Mouse (Mus musculus): ENCODE measurements at regions not wholly inside any gene's neighbourhood (a gene's known extent, or its start where the extent isn't known, plus 50 kb on each side); places are given as distances from the start of the nearest gene placed in this dataset.

DNA sequence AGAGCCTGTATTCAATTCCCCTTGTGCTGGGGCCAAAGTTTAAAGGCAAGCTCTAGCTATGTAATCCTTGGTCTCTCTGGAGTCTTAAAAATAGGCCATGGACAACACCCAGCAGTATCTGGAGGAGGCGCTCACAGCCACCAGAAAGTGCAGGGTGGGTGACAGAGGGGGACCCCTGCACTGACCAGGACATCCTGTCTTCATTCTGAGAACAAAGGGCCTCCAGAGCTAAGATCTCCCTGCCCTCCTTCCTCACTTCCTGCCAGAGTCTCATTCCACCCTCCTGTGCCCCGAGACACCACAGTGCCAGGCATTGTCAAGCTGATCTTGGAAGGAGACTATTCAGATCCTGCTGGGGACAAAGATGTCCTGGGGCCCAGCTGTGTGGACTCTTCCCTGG, 273.8 kb downstream of the Ajap1 start:
- H3K9me3 ChIP-seq (replicated peaks; ENCODE audit: control insufficient read depth, insufficient read depth, low read length, poor library complexity, severe bottlenecking) = no peaks in the 10 kb centered on the region
- no peaks in the 10 kb centered on the region for H3K27me3 ChIP-seq (ENCODE audit: control insufficient read depth, insufficient read depth, low read length, poor library complexity, severe bottlenecking)
- no peaks in the 10 kb centered on the region for H3K36me3 ChIP-seq (ENCODE audit: control insufficient read depth, insufficient read depth, low read length, poor library complexity, severe bottlenecking)
- no peak overlapping the region for H3K9ac ChIP-seq (ENCODE audit: low read depth, poor library complexity, severe bottlenecking)
- no peak for TF ChIP-seq CTCF (IDR thresholded peaks at IDR 0.05; ENCODE audit: low read depth, low read length)
- TF ChIP-seq EP300 (IDR thresholded peaks at IDR 0.05; ENCODE audit: insufficient read depth, low read depth, low read length) = no peak
- no peak for TF ChIP-seq POLR2A (IDR thresholded peaks at IDR 0.05; ENCODE audit: insufficient read depth, low read length)
- no peak overlapping the region for H3K27ac ChIP-seq (ENCODE audit: insufficient read depth, low read length)
- H3K4me1 ChIP-seq (ENCODE audit: control insufficient read depth, insufficient read depth, low read length) = no peaks in the 10 kb centered on the region
- no peak overlapping the region for H3K4me3 ChIP-seq (ENCODE audit: low read depth, low read length)

DNA sequence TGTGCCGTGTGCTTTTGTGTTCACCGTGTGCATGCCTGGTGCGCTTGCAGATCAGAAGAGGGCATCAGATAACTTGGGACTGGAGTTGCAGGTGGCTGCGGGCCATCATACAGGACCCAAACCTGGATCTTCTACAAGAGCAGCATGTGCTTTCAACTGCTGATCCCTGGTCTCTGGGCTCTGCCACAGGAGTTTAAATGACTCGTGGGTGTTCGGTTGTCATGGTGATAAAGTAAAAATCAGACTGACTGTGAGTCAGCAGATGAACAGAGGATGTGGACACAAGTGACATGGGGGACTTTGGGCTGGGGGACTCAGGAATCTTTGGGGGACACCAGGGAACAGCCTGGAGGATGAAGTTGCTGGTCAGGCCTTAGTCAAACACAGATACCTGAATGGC, 274.4 kb downstream of the Ajap1 start:
- Histone ChIP-seq H3K4me1 (ENCODE audit: control insufficient read depth, insufficient read depth, low read length) (no peaks in the 10 kb centered on the region), H3K9me3 (replicated peaks; ENCODE audit: control insufficient read depth, insufficient read depth, low read length, poor library complexity, severe bottlenecking) (no peaks in the 10 kb centered on the region)

GRCm38 (mm10) chr4:153207578-153208102, 275.0 kb downstream of the Ajap1 start:
- Histone ChIP-seq H3K27me3 (ENCODE audit: control insufficient read depth, insufficient read depth, low read length, poor library complexity, severe bottlenecking) (no peaks in the 10 kb centered on the region), H3K36me3 (ENCODE audit: control insufficient read depth, insufficient read depth, low read length, poor library complexity, severe bottlenecking) (no peaks in the 10 kb centered on the region), H3K27ac (ENCODE audit: insufficient read depth, low read length) (no peak overlapping the region), H3K9me3 (replicated peaks; ENCODE audit: control insufficient read depth, insufficient read depth, low read length, poor library complexity, severe bottlenecking) (no peaks in the 10 kb centered on the region), H3K9ac (ENCODE audit: low read depth, poor library complexity, severe bottlenecking) (no peak overlapping the region), H3K4me1 (ENCODE audit: control insufficient read depth, insufficient read depth, low read length) (no peaks in the 10 kb centered on the region), H3K4me3 (ENCODE audit: low read depth, low read length) (no peak overlapping the region)
- TF ChIP-seq POLR2A (IDR thresholded peaks at IDR 0.05; ENCODE audit: insufficient read depth, low read length) (no peak), EP300 (IDR thresholded peaks at IDR 0.05; ENCODE audit: insufficient read depth, low read depth, low read length) (no peak), CTCF (IDR thresholded peaks at IDR 0.05; ENCODE audit: low read depth, low read length) (no peak)

More for the DNA sequence above, 274.4 kb downstream of the Ajap1 start:
- H3K27ac ChIP-seq (ENCODE audit: insufficient read depth, low read length) = no peak overlapping the region
- no peak overlapping the region for H3K9ac ChIP-seq (ENCODE audit: low read depth, poor library complexity, severe bottlenecking)
- TF ChIP-seq CTCF (IDR thresholded peaks at IDR 0.05; ENCODE audit: low read depth, low read length) (no peak), POLR2A (IDR thresholded peaks at IDR 0.05; ENCODE audit: insufficient read depth, low read length) (no peak), EP300 (IDR thresholded peaks at IDR 0.05; ENCODE audit: insufficient read depth, low read depth, low read length) (no peak)
- no peak overlapping the region for H3K4me3 ChIP-seq (ENCODE audit: low read depth, low read length)
- no peaks in the 10 kb centered on the region for H3K27me3 ChIP-seq (ENCODE audit: control insufficient read depth, insufficient read depth, low read length, poor library complexity, severe bottlenecking)
- no peaks in the 10 kb centered on the region for H3K36me3 ChIP-seq (ENCODE audit: control insufficient read depth, insufficient read depth, low read length, poor library complexity, severe bottlenecking)

- Histone ChIP-seq H3K36me3 (ENCODE audit: control insufficient read depth, insufficient read depth, low read length, poor library complexity, severe bottlenecking) (no peaks in the 10 kb centered on the region), H3K27ac (ENCODE audit: insufficient read depth, low read length) (no peak overlapping the region), H3K4me1 (ENCODE audit: control insufficient read depth, insufficient read depth, low read length) (no peaks in the 10 kb centered on the region), H3K27me3 (ENCODE audit: control insufficient read depth, insufficient read depth, low read length, poor library complexity, severe bottlenecking) (no peaks in the 10 kb centered on the region), H3K4me3 (ENCODE audit: low read depth, low read length) (no peak overlapping the region), H3K9me3 (replicated peaks; ENCODE audit: control insufficient read depth, insufficient read depth, low read length, poor library complexity, severe bottlenecking) (no peaks in the 10 kb centered on the region), H3K9ac (ENCODE audit: low read depth, poor library complexity, severe bottlenecking) (no peak overlapping the region)
- no peak for TF ChIP-seq POLR2A (IDR thresholded peaks at IDR 0.05; ENCODE audit: insufficient read depth, low read length)
- no peak for TF ChIP-seq EP300 (IDR thresholded peaks at IDR 0.05; ENCODE audit: insufficient read depth, low read depth, low read length)
- no peak for TF ChIP-seq CTCF (IDR thresholded peaks at IDR 0.05; ENCODE audit: low read depth, low read length)
Measured at GRCm38 (mm10) chr4:153206789-153207457, 275.7 kb downstream of the Ajap1 start.

GRCm38 (mm10) chr4:153204764-153205163, 277.8 kb downstream of the Ajap1 start:
- no peak overlapping the region for H3K27ac ChIP-seq (ENCODE audit: insufficient read depth, low read length)
- no peak overlapping the region for H3K4me3 ChIP-seq (ENCODE audit: low read depth, low read length)
- H3K9me3 ChIP-seq (replicated peaks; ENCODE audit: control insufficient read depth, insufficient read depth, low read length, poor library complexity, severe bottlenecking) = no peaks in the 10 kb centered on the region
- H3K9ac ChIP-seq (ENCODE audit: low read depth, poor library complexity, severe bottlenecking) = no peak overlapping the region
- no peaks in the 10 kb centered on the region for H3K4me1 ChIP-seq (ENCODE audit: control insufficient read depth, insufficient read depth, low read length)
- H3K36me3 ChIP-seq (ENCODE audit: control insufficient read depth, insufficient read depth, low read length, poor library complexity, severe bottlenecking) = no peaks in the 10 kb centered on the region
- H3K27me3 ChIP-seq (ENCODE audit: control insufficient read depth, insufficient read depth, low read length, poor library complexity, severe bottlenecking) = no peaks in the 10 kb centered on the region
- TF ChIP-seq EP300 (IDR thresholded peaks at IDR 0.05; ENCODE audit: insufficient read depth, low read depth, low read length) (no peak), POLR2A (IDR thresholded peaks at IDR 0.05; ENCODE audit: insufficient read depth, low read length) (no peak), CTCF (IDR thresholded peaks at IDR 0.05; ENCODE audit: low read depth, low read length) (no peak)

Measured in ES-Bruce4 (cell line).